Mouse (Mus musculus): Measurements from ENCODE around the gene Itgb5.

The Itgb5 gene

DNA sequence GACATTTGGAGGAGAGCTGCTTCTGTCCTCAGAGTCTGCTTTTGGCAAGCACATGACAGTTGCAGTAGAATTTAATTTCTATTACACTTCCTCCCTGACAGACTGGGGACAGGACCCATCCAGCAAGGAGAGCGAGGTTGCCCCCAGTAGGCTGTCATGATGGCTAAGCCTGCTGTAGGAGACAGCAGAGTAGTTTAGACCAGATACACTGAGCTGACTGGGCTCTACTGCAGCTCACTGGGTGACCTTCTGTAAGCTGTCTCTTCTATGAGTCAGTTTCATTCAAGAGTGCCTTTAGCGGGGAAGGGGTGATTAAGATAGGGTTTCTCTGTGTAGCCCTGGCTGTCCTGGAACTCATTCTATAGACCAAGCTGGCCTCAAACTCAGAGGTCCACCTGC lies 109.7 kb downstream of the Itgb5 start:
- DNase-seq (ENCODE audit: low read depth, low spot score): no peak

DNA sequence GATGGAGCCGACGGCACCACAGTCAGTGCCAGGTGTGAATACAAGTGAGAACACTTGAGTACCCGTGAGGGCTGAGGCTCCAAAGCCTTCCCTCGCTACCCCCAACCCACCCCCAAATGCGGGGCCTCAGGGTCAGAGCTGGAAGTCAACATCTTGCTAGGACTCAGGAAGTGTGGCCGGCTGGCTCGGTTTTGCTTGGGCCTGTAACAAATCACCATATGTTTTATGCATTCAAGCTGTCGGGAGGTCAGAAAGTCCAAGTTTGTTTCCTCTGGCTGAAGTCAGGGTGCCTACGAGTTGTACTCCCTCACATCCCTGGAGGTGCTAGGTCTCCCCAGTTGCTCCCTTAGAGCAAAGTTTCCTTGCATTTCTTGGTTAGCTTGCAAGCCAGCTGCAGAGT lies 110.2 kb downstream of the Itgb5 start:
- no peak for DNase-seq (ENCODE audit: low read depth, low spot score)

DNA sequence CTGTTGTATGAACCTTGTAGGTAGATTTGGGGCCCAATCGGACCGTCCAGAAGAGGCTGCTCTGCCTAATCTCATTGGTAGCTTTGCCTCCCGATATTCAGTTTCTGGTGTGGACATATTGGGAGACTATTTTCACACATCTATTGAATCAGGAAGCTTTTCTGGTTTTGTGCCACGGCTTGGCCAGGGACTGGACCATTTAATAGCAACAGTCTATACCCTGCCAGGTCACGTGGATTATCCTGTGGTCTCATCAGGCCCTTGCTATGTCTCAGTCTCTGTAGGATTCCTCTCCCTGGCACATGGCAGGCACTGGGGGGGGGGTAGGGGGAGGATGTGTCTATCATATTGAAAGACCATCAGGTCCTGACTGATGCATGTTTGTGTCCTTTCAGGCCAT lies 110.6 kb downstream of the Itgb5 start:
- no peak for DNase-seq (ENCODE audit: low read depth, low spot score)

DNA sequence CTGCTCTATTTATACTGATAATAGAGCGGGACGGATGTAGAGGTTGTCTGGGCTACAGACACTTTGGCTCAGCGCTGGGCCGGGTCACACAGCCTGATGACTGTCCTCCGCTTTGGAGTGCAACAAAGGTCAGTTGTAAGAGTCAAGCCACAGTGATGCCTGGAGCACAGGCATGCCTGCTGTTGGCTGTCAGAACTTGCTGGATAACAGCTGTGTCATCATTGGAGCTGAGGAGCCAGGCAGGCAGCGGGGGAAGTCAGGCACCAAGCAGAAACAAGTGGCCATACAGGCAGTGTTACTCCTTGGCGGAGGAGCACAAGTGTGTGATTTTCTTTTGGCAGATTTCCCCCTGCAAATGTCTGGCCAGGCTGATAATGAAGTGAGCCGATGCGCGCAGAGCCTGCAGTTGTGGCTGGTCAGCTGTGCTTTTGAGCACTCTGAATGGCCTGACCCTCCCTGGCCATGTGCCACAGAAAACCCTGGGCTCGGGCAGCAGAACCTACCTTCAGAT lies 111.9 kb downstream of the Itgb5 start:
- DNase-seq (ENCODE audit: low read depth, low spot score): peak; percentile 58

DNA sequence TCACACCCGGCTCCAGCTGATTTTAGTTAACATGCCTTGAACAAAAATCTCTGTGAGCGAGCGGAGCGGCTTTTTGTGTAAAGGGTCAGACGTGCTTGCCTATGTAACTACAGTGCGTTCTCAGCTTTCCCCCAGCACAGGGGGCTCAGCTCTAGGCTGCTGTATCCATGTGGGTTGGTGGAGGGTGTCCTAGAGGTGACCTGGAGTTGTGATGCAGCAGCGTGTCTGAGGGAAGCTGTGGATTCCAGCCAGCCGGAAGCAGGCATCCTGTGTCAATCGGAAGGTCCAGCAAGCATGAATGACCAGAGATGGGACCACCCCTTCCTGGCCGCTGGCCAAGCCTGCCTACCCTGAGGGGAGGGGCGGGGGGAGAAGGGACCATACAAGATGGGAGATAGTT lies 112.9 kb downstream of the Itgb5 start:
- no peak for DNase-seq (ENCODE audit: low read depth, low spot score)

DNA sequence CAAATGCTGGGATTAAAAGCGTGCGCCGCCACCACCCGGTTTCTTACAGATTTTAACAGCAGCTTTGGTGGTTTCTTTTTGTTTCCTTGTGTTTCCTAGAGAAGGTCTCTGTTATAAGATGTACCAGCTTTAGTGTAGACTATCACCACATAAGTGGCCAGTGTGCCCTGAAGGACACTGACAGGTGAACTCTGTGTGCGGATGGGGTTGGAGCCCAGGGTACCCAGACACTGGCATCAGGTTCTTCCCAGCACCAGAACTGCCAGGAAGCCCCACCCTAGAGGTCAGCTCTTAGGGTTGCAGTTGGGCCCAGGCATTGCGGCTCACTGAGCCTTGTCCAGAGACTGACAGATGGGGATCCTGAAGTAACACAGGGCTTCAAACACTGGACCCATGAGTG lies 113.9 kb downstream of the Itgb5 start:
- no peak for DNase-seq (ENCODE audit: low read depth, low spot score)

DNA sequence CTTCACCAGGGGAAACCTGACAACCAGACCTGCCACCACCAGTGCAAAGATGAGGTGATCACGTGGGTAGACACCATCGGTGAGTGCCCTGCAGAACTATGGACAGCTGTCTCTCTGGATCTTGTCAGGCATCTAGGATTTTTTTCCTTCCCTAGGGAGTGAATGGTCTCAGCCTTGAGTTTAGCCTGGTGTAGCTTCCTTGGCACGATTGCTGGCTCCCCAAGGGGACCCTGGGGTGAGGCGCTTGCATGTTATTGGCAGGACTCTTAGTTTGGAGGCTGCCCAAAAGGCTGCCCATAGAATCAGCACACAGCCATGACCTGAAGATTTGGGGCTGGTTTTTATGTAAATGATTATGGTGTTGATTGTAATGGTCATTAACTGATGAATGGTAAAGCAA lies 114.7 kb downstream of the Itgb5 start:
- DNase-seq (ENCODE audit: low read depth, low spot score): no peak

DNA sequence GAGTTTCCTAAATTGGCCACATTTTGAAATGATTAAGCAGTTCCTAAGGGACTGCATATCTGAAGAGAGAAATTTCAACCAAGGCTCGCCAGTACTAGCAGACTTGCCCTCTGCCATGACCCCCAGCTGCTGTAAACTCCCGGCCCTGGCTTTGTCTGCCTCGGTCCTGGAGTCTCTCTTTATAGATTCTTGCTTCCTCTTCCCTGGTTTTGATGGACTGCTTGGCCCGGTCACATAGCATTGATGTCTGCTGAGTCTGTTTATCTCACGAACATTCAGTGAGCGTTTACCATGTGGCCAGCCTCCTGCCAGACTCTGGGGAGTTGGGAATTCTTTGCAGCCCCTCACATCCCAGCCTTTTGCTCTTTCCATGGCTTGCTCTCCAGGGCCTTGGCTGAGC lies 115.3 kb downstream of the Itgb5 start:
- DNase-seq (ENCODE audit: low read depth, low spot score): no peak

DNA sequence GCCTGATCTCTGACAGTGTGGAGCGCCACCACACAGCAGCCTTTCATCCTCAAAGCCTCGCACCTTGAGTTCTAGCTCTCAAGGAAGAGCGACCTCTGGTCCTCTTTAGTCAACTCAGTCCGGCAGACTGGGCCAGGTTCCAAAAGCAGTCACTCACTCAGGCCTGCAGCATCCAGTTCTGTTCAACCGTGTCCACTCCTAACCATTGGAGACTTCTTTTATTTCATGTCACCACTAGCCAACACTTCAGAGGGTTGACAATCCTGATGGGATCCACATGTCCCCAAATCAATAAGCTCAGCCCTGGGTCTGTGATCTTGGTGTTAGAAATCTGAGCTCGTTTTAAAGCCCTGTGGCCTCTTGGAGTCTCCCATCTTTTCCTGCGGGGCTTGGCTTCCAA lies 116.6 kb downstream of the Itgb5 start:
- no peak for DNase-seq (ENCODE audit: low read depth, low spot score)

DNA sequence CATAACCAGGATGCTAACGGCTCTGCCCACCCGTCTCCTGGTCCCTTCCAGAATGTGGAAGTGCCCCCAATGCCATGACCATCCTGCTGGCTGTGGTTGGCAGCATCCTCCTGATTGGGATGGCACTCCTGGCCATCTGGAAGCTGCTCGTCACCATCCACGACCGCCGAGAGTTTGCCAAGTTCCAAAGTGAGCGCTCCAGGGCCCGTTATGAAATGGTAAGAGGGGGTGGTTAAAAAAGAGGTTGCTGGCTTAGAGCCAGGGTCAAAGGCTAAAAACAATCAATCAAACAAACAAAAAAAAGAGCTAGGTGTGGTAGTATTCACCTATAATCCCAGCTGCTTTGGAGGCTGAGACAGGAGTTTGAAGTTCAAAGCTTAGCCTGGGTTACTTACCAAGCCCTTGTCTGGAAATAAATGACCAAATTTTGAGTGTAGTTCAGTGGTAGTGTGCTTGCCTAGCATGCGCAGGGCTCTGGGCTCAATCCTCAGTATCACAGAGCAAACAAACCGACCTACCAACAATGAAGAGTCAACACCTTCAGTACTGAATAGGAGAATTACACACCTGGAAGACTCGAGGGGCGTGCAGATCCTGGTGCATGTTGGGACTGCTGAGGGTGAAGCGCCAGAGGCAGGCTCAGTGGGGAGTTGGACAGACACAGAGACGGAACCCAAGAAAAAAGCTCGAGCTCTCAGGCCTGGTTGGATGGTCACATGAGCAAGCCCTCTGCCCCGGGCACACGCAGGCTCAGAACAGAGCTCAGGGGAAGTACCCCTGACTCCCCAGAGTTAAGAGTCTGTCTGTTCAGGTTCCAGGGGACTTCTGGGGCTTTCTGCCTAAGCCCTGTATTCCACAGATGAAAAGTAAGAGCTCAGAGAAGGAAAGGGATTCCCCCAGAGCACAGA lies 118.5 kb downstream of the Itgb5 start:
- DNase-seq (ENCODE audit: low read depth, low spot score): no peak

DNA sequence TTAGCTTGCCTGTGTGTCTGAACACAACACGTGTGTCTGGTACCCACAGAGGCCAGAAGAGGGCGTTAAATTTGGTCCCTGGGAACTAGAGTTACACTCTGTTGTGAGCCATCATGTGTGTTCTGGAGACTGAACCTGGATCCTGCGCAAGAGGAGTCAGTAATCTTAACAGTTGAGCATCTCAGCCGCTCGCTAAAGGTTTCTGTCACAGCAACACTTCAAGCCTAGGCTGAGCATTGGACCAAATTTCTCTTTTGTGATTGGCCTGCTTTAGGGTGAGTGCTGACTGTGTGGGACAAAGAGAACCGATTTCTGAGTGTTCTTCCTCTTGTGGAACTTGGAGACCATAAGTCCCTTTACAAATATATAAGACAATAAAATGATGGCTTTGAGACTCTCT lies 120.9 kb downstream of the Itgb5 start:
- no peak for DNase-seq (ENCODE audit: low read depth, low spot score)

DNA sequence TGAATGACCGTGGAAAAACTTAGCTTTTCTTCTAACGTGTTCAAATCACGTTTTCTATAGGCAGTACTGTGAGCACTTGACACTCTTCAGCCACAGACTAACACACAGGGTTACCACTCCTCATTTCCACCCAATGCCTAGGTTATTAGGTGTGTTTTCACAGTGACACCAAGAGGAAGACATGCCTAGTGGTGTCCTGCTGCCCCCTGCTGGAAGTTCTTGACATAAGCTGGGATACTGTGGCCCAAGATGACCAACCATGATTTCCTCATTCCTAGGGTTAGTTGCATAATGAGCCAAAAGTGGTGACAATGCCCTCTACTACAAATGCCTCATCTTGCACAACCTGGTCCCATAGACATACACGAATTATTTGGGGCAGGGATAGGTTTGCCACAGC lies 121.4 kb downstream of the Itgb5 start:
- DNase-seq (ENCODE audit: low read depth, low spot score): peak; percentile 86

DNA sequence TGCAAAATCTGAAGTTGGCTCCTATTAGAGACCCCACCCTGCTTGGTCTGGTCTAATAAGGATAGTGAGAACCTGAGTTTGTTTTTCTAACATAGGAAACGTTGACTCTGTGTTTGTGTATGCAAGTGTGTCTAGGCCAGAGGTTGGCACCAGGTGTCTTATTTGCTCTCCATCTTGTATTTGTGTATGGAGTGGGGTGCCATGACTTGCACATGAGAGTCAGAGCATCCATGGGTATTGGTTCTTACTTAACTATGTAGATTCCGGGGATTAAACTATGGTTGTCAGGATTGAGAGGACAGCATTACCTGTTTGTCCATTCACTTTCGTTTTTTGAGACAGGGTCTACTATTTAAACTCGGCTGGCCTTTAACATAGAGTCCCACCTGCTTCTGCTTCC lies 123.5 kb downstream of the Itgb5 start:
- no peak for DNase-seq (ENCODE audit: low read depth, low spot score)

DNA sequence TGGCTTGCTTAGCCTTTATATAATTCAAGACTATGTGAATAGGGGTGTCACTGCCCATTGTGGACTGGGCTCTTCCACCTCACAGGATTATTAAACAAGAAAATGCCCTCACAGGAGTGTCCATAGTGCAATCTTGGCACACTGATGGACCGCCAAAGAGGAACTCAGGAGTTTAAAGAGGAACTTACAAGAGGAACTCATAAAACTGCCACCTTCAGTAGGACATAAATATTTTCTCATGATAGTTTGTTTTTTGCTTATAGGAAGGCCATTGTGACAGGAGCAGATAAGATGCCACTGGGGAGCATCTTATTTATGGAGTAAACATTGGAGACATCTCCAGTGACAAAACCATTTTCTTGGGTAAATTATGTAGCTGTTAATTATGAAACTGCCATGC lies 125.3 kb downstream of the Itgb5 start:
- DNase-seq (ENCODE audit: low read depth, low spot score): no peak

DNA sequence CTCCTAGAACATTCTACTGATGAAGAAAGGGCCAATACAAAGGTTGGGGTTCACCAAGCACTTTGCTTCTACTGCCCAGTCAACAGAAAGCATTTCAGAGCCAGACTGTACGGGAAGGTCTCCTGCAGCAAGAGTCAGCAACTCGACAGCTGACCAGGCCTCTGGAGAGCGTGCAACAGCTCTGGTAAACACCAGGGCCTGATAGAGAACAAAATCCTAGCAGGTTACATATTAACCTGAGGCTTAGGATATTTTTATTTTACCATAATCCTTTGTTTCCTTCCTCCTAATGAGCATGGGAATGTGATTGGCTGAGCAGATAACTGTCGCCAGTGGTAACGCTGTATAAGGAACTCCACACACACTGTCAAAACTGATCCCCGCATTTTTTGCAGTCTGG lies 134.0 kb downstream of the Itgb5 start:
- DNase-seq (ENCODE audit: low read depth, low spot score): no peak

DNA sequence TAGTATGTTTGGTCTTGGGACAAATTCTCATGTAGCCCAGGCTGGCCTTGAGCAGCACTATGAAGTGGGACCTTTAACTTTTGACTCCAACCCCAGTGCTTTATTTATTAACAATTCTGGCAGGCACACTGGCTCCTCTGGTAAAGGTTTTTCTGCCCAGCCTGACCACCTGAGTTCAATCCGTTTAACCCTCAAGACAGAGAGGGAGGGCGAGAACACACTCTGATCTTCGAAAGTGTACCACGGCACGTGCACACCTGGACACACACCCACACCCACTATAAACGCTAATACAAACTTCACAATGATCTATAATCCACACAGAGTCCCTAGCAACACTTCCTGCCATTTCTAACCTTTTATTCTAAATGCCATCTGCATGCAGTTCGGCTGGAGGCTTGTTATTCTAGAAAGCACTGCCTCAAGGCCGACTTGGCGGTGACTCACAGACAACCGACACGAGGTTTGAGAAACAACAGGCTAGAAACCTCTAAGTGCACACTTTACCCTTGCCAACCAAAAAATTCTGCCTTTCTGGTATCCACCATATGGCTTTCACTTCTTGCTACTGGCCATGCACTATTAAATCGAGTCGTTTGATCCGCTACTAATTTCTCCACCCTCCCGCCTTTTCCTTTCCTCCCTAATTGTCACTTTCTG lies 136.5 kb downstream of the Itgb5 start:
- no peak for DNase-seq (ENCODE audit: low read depth, low spot score)

DNA sequence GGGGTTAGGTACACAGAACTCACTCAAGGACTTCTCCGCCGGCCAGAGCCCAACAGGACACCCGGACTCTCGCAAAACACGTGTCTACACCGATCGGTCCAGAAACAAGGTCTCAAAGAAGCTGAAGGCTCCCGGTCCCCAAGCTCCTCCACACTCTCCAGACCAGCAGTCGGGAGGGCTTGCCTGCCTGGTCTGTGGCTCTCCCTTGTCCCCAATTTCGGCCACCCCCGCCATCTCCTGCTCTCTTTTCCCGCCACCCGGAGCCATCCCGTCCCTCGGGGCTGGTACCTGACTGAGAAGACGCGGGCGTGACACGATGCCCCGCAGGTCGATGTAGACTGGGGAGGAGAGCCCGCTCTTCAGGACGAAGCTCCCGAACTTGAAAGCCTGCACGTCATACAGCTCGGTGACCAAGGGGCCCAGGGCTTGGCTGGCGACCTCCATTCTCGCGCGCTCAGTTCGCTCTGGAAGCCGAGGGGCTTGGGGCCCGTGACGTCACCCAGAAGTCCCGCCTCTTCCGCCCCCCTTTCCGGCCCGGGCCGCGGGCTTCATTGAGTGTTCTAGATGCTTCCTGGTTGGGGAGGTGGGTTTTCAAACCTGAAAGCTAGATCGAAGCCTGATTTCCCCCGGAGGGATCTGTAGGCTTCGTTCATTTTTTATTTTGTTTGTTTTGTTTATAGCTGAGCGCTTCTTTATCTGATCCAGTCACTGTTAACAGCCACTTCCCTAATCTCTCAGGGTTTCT lies 137.2 kb downstream of the Itgb5 start, which contains the start of gene Umps:
Gene Umps, minus strand, starts transcription at position 501 of the 745 bp plus-strand sequence.
- DNase-seq (ENCODE audit: low read depth, low spot score): peak; percentile 88

DNA sequence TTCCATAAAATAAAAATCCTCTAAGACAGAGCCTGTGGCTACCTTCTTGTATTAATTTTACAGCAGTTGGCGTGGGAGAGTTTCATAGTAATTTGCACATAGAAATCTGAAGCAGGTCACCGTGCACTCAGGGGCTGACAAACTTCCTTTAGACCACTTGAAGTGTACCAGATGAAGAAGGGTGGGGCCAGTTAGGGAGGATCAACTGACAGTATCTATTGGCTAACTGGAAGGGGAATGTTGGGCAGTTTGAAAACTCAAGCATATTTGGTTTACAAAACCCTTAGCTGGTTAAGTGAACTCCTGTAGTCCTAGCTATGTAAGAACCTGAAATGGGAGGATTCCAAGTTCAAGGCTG lies 137.8 kb downstream of the Itgb5 start:
- no peak for DNase-seq (ENCODE audit: low read depth, low spot score)

DNA sequence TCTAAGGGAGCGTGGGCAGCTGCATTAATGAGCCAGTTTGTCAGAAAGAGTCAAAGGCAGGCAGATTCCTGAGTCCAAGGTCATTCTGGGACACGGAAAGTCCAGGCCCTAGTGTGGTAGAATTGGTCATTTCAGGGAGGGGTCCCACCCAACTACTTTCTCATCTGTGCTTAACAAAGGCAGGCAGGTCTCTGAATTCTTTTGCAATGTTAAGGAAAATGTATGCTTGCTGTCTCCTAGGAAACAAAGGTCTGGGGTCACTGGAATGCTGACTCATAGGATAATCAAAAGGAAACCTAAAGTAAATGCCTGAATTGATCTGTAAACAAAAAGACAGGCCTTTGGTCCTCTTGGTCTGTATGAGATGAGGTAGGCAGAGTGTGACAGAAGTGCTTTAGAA lies 150.4 kb downstream of the Itgb5 start:
- peak; percentile 44 for DNase-seq (ENCODE audit: low read depth, low spot score)

DNA sequence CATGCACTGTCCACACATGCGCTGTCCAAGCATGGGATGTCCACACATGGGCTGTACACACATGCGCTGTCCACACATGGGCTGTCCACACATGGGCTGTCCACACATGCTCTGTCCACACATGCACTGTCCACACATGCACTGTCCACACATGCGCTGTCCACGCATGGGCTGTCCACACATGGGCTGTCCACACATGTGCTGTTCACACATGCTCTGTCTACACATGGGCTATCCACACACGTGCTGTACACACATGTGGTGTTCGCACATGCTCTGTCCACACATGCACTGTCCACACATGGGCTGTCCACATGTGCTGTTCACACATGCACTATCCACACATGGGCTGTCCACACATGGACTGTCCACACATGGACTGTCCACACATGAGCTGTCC lies 154.2 kb downstream of the Itgb5 start:
- DNase-seq (ENCODE audit: low read depth, low spot score): no peak

DNA sequence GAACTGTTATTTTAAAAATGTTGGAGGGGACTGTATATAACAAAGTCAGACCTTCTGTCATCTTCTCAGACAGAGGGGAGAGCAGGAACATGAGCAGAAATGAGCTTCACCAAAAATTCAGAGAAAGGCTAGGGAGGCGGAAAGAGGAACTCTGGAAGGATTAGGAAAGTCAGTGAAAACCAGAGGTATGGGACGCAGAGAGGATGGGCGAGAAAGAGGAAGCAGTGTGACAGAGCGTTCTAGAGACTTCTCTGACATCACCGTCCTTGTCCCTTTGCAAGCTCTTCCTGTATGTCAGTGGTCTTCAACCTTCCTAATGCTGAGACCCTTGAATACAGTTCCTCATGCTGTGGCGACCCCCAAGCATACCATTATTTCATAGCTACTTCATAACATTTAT lies 155.9 kb downstream of the Itgb5 start:
- DNase-seq (ENCODE audit: low read depth, low spot score): no peak

DNA sequence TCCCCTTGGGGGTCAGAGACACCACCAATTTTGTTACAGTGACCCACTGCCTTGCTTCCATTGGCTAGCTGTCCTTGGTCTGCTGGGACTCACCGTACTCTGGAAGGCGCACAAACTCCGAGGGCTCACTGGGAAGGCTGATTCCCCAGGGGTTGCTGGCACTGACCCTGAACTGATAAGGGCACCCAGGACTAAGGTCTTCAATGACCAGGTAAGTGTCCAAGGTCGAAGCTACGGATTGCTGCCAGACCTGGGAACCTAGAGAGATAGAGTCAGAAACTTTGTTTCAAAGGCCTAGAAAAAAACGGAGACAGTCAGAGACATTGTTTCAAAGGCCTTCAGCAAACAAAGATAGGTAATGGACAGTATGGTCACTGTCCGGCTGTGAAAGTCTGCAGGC lies 157.5 kb downstream of the Itgb5 start:
- DNase-seq (ENCODE audit: low read depth, low spot score): no peak

All from mesoderm, embryonic 11.5 days (tissue).